Mouse (Mus musculus) bone marrow, adult 2 months (tissue): Measurements from ENCODE around the gene Pus10.

Source experiments
- CTCF ChIP-seq: fragments of 200-500 bp; IDR thresholded peaks from 2 replicates; pipeline ENCODE4 v1.5.1; 2011; ENCODE audit warnings: low read length, control low read depth; ENCODE audit not compliant: control insufficient read depth, insufficient read depth
- POLR2A ChIP-seq: fragments of 200-500 bp; IDR thresholded peaks from 2 replicates; pipeline ENCODE4 v1.6.1; 2011; ENCODE audit warnings: low read depth, mild to moderate bottlenecking, control low read depth, low read length, borderline replicate concordance; ENCODE audit not compliant: control insufficient read depth

DNA sequence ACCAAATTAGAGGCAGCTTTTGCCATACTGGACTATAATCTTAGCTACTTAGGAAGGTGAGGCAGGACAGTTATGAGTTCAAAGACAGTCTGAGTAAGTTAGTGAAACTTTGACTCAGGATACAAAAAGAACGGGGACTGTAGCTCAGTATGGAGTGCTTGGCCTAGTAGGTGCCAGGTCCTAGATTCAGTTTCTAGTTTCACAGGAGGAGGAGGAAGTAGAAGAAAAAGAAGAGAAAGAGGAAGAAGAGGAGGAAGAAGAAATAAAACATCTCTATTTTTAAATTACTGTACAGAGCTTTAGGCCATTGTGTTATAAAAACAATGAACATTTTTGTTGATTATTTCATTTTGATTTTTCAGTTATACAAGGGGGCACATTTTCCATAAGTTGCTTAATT is 22.6 kb downstream of the Pus10 start:
- no peak for TF ChIP-seq CTCF
- TF ChIP-seq POLR2A, result no peak
